Mouse (Mus musculus) heart, postnatal 25 days (tissue): ENCODE data around the gene Flt4. TPM values are rescaled to one million over a fixed set of nuclear protein-coding genes. Genes with fewer than 3 reads are reported as not detected.
A peak's percentile ranks its signal among the peaks of the same experiment; 100 is the strongest.

Experiments used
- DNase-seq: peaks from one replicate; pipeline ENCODE4 v3.0.0; 2022; ENCODE audit warnings: low spot score
- intact Hi-C: fragments of 180-260 bp; cut with DNase I; formaldehyde crosslinking; loops from one replicate; pipeline ENCODE4 v1.15.1; 2025
- total RNA-seq, 2 experiments: library from RNA; stranded (reverse); gene quantifications; 2 replicates each; pipeline ENCODE4 v1.2.3; 2021

The Flt4 gene
- total RNA-seq, 2 experiments from 2014 or later: 11.2 to 11.7 TPM

DNA sequence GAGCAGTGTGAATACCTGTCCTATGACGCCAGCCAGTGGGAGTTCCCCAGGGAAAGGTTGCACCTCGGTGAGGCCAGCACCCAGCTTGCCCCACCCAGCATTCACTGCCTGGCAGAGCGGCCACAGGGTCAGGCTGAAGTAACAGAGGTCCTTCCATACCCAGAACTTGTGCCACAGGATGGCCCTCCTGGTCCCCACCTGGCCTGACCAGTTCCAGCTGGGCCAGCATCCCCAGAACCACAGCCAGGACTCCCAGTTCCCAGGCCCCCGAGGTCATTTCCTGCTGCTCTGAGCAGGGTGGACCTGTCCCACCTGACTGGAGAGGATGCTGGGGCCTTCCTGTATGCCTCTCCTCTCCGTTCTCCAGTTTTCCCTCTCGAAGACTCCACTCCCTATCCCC lies 26.6 kb downstream of the Flt4 start:
- intact Hi-C loops: no loop called here
- no peak for DNase-seq

DNA sequence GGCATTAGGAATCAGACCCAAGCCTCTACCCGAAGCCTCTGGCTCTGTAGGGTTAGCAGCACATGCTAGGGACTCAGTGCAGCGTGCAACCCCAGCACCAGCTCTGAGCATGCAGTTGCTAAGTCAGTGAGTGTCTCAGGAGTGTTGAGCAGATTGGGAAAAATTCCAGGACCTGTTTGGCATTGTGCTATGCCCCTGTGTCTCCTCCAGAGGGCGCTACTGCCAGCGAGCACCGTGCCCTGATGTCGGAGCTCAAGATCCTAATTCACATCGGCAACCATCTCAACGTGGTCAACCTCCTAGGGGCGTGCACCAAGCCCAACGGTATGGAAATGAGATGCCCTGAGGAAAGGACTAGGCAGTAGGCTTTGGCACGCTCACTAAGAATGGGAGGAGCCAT lies 27.4 kb downstream of the Flt4 start:
- DNase-seq: no peak
- intact Hi-C loops: no loop called here

DNA sequence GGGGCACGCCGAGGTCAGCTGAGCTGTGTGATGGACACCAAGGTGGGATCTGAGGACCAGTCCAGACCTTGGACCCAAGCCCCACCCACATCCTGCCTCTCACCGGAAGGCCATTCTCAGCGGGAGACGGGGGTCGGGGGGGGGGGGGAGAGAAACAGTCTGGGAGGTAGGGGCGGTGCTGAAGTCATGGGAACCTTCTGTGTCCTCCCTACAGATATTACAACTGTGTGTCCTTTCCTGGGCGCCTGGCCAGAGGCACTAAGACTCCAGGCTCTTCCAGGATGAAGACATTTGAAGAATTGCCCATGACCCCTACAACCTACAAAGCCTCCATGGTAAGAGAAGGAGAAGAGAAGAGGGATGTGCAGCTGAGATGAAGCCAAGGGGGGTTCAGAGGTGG lies 36.6 kb downstream of the Flt4 start:
- no peak for DNase-seq
- intact Hi-C loops: no loop called here

DNA sequence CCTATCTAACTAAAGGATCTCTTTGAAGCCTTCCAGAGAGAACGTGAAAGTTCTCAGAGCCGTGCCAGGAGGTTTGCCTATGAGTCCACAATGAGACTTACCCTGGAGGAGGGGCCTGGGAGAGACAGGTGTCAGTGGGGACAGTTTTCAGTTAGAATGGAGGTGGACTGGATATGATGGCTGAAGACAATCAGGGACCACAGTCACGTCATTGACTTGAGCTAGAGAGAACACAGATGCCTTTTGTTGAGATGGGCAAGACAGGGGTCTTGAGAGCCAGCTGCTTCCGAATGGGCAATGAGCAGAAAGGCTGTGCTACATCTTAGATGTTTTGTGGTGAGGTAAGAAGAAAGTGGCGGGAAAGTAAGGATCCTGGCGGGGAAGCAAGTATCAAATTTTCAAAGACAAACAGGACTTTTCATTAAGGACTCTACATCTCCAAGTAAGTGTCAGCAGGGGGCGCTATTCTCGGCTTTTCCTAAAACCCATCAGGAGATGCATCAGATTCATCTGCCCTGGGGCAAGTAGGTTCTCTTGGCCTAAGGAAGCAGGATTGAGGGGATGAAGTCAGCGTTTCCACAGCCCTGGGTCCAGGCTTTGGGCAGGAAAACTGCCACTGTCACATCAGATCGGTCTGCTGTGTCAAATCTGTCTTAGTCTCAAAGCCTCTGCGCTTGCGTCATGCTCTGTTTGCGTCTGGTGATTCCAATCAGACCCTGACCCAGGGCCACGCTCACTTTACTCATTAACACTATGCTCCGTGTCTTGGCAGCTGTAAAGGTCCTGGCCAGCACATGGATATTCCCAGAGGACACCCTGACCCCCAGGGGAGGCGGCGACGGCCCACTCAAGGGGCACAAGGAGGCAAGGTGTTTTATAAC lies 41.3 kb downstream of the Flt4 start:
- intact Hi-C loops: loop anchor here (5.0 kb wide), 1 partner anchor 197 kb away; the partner anchor contains the start of gene Mapk9

DNA sequence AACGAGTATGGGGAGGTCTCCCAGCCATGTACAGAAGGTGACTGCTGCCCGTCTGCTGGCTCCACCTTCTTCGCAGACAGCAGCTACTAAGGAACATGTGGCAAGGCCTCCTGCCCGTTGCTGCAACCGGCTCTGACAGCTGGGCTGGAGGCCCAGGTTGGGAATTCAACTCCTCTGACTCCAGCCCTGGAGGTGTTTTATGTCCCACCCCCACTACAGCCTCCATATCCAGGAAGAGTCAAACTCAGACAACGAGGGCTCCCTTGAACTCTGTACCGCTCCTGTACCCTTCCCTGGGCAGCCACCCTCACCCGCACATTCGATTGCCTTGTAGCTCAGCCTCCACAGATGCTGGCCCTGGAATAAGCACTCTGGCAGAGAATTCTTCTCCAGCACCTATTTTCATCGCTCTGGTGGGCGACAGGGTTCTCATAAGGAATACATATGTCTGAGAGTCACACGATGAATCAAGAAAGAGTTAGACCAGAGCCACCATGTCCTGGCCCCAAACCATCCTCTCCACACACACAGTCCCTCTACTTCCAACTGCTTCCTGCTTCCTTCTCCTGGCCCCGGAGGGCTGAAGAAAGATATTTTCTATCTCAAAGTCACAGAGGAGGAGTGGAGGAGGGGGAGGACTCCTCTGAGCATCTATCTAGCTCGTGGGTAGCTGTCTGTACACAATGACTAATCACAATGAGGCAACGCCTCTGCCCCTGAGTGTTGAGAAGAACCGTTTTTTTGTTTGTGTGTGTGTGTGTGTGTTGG lies 42.1 kb downstream of the Flt4 start:
- DNase-seq: no peak
- intact Hi-C loops: loop anchor here (5.0 kb wide), 1 partner anchor 196 kb away; the partner anchor contains the start of gene Mapk9

More for the DNA sequence above, 41.3 kb downstream of the Flt4 start:
- DNase-seq: no peak

DNA sequence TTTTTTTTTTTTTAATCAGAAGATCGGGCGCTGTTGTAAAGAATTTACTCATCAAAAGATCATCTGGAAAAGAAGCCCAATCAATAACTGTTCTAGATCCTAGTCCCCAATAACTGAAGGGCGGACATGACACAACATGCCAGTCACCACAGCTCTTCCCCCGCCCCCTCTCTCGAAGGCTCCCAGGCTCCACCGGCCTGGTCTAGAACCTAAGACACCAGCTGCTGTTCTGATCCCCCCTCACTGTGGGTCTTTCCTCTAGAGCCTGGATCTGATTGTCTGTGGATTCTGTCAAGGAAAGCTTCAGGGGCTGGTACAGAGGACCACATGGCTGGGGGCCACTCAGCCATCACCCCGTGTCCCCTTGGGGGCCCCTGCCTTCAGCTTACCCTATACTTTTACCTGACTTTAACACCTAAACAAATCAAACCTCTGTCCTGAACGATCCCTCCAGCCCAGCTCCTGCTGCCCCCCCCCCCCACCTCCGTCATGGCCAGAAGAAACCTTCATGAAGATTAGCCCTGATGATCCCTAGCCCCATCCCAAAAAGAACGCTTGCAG lies 42.8 kb downstream of the Flt4 start:
- intact Hi-C loops: loop anchor here (1.0 to 5.0 kb wide), 2 partner anchors 195 to 217 kb away; partner anchors contain the start of gene Mapk9
- no peak for DNase-seq

DNA sequence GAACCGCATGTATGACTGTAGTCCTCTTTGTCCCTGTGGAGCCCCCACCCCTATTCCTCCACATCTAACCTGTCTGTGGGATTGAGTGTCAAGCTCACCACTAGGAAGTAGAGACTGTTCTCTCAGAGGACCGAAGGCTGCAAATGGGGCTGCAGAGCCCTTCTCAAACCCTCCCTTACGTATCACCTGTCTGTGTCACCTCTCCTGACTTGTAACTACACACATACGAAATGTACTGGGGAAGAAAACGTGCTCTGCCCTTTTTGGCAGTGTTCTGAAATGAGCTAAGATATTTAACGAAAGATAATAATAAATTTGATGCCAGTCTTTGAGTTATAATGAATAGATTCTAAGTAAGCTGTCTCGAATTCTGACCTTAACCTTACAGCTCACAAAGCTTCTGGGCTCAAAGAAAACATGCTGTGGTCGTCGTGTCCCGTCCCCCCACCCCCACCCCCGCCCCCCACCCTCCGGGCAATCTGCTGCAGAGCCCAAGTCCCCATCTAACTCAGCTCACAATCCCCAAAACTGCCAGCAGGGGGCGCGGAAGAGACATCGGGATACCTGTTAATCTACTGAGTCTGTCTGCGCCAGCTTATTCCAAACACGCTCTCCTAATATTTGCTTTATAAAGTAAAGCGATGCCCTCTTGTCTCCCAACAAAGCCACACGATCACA lies 43.5 kb downstream of the Flt4 start:
- DNase-seq: peak; percentile 42
- intact Hi-C loops: loop anchor here (1.0 to 5.0 kb wide), 2 partner anchors 195 to 217 kb away; partner anchors contain the start of gene Mapk9

DNA sequence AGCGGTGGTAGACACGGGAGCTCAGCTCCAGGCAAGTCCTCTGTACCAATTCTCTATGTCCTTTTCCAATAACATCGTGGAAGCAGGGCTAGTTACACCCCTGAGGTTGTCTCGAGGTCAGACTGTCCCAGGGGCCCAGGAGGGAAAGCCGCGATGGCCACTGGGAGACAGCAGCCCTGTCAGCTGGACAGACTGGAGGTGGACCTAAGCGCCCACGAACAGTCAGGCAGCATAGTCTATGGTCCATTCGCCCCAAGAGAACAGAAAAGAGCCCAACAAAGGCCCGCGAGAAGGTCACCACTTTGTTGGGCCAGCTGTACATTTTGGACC lies 44.0 kb downstream of the Flt4 start:
- no peak for DNase-seq
- intact Hi-C loops: loop anchor here (5.0 kb wide), 1 partner anchor 194 kb away; the partner anchor contains the start of gene Mapk9

DNA sequence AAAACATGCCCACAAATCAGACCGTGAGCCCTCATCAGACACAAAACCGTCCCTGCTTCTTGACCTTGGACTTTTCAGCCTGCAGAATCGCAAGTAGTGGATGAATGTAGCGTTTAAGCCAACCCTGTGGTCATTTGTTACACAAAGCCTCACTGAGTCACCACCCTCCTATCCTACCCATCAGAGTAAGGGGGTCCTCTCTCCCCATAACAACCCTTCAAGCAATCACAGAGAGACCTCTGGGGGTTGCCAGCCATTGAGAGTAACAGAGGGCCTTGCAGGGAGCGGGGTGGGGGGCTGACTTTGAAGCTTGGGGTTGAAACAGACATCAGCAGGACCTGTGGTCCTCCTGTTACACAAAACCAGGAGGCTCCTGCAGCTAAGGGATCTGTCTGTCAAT lies 45.6 kb downstream of the Flt4 start:
- no peak for DNase-seq
- intact Hi-C loops: loop anchor here (5.0 kb wide), 1 partner anchor 193 kb away; the partner anchor contains the start of gene Mapk9

DNA sequence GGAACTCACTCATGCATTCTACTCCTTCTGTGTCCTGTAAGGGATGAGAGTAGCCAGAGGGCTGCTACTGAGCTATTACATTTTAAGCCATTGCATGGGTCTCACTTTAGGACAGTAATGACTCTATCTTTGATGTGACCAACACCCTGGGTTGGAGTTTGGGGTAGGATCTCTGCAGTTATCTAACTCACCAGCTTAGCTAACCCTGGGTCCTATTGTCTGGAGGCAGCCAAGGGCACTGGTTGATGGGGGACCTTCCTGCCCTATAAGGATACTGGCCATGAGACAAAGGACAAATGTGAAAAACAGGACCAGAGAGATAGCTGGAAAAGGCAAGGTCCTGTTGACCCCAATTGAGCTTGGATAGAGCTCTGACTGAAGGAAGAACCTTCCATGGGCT lies 46.4 kb downstream of the Flt4 start:
- intact Hi-C loops: no loop called here

DNA sequence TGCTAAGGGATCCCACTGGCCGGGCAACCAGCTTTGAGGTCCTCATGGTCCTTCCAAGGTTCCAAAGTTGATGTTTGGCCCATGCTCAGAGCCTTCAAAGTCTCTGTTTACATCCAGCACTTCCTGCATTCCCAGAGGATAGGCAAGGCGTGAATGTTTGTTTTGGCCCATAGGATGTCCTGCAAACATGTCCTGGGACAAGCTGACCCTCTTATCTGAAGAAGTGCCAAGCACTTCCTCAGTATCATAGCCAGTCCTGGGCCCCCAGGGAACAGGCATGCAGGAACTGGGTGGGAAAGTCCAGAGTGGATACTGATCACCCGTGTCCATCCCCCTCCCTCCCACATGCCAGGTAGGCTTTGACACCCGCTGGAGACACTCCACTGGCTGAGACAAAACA lies 49.0 kb downstream of the Flt4 start:
- DNase-seq: no peak
- intact Hi-C loops: no loop called here

More for the DNA sequence above, 46.4 kb downstream of the Flt4 start:
- no peak for DNase-seq

DNA sequence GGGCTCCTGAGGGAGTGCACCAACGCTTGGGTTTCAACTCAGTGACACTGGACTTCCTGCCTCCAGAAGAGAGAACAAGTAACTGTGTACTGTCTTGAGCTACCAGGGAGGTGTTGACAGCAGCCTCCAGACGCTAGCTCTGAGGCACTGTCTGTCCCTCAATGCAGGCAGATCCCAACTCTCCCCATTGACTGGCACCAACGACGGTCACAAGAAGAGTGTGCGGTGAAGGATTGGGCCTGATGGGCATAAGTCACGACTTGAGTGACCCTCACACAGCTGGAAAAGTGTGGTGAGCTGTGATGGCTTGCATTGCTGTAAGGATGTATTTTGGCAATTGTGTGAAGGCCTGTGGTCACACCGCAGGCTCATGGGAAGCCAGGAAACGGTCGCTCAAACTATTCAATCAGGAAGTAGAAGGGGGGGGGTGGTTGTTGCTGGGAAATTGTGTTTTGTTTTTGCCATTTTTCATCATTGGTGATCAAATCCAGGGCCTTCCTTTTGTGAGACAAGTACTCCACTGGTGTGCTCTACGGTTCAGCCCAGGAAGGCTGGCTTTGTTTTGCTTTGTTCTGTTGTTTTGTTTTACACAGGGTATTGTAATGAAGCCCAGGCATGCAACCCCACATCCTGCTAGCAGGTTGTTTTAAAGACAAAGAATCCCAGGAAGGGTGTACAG lies 49.9 kb downstream of the Flt4 start:
- no peak for DNase-seq
- intact Hi-C loops: no loop called here

DNA sequence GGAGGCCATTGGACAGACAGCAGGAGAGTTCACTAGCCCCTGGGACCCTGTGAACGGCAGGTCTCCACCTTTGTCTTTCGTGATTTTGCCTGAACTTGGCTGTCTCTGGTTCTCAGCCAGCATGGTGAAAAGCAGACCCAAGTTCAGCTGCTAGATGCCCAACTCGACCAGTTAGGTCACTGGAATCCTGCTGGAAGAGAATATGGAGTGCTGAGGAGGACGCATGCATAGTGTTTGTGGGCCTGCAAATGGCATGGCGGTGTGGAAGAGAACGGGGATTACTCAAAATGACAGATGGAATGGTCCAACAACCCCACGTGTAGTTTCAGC lies 50.4 kb downstream of the Flt4 start:
- no peak for DNase-seq
- intact Hi-C loops: no loop called here

DNA sequence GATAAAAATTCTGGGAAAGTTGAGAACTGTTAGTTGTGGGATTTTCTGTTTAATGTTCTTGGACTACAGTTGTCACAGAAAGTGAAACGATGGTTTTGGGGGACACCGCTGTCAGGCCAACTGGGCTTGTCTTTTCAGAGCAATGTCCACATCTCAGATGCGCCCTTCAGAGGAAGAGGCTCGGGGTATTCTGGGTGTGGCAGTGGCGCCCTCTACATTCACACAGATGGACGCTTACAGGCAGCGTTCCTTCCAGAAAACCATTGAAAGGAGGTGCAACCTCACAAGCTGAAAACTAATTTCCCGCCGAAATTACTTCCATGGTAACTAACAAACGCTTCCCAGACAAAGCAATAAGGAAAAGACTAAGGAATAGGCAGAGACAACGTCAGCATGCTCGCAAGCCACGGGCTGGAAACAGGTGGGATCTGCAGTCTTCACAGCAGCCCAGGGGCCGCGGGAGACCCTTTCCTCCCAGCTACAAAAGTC lies 53.3 kb downstream of the Flt4 start:
- no peak for DNase-seq
- intact Hi-C loops: no loop called here

DNA sequence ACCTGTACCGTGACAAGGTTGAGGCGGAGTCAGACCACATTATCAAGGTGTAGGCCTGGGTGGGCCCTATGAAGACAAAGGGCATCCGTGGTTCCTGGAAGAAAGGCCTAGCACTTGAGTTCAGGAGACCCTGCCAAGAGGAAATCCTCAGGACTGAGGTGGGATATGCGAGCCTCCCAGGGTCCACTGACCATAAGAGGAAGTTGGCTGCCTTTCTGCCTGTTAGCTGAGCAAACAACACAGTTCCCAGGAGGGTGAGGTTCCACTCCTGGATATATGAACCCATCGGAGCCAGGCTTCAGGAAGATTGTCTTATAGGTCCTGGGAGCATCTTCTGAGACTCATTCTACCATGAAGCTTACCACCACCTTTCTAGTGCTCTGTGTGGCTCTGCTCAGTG lies 54.2 kb downstream of the Flt4 start, which contains the start of gene Scgb3a1:
TSS of gene Scgb3a1 (plus strand) at position 301 of the 400 bp plus-strand sequence.
- intact Hi-C loops: no loop called here
- no peak for DNase-seq

DNA sequence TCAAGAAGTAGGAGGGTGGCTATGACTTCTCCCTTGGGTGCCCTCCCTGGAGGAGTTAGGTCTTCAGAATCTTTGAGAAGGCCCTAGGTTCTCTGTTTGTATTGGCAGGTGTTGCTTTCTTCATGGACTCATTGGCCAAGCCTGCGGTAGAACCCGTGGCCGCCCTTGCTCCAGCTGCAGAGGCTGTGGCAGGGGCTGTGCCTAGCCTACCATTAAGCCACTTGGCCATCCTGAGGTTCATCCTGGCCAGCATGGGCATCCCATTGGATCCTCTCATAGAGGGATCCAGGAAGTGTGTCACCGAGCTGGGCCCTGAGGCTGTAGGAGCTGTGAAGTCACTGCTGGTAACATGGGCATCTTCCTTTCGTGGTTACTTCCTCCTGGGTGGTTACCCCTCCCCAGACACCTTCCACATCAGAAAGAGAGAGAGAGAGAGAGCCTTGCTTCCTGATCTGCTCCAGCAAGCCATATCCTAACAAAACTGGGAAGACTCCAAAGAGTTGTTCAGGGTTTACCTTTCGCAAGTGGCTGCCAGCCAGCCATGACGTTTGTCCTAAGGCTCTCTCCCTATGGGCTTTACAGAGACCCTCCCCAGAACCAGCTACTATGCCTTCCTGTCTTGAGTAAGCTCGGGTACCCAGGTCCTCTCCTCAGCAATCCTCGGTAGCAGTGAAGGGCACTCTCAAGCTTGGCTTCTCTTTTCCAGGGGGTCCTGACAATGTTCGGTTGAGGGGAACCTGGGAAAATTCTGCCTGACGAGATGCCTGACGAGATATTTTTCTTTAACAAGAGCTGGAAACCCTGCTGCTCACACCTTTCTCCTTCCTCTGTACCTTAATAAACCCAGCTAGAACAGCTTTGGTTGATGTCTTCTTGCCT lies 55.4 kb downstream of the Flt4 start:
- DNase-seq: no peak
- intact Hi-C loops: no loop called here

DNA sequence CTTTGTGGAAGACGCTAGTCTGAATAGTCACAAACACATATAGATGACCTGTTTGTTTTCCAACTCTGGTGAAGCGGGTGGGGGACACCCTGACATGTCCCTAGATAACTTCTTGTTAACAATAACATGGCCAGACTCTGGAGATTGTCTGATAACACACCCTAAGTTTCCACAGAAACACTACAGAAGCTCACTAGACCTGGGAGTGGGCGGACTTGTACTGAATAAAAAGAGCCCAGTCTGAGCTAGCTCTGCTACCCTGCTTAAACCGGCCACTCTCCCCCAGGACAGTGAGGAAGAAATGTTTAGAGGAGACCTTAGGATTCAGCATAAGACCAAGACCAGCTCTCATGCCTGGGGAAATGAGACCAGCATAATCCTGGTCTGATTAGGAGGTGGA lies 56.4 kb downstream of the Flt4 start:
- intact Hi-C loops: no loop called here

DNA sequence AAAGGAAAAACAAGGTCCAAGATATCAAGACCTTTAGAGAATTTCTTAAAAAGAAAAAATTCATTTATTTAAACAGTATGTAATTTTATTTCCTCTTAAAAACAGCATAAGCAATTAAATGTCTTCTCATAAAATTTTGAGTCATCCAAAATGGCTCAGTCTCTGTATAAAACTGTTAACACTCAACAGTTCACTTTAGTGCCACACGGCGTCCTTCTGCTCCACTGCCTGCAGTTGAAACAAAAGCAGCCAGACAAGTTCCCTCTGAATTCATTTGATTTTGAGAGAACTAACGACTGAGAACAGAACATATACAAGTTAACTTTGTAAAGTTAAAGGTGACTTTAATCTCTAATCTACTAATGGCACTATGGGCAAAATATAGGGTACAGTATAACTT lies 64.4 kb downstream of the Flt4 start:
- intact Hi-C loops: no loop called here
- DNase-seq: no peak

More for the DNA sequence above, 56.4 kb downstream of the Flt4 start:
- no peak for DNase-seq
